Mouse (Mus musculus) MEL (cell line): Measurements from ENCODE around the gene Taar8b. TPM values are rescaled to one million over a fixed set of nuclear protein-coding genes. Genes with fewer than 3 reads are reported as not detected.

Source experiments
- DNase-seq: peaks from one replicate; pipeline ENCODE4 v3.0.0; 2011; ENCODE audit warnings: low read depth, low spot score
- H3K27ac ChIP-seq: 2 replicates; pipeline ENCODE4 v1.5.1; 2012; ENCODE audit warnings: low read depth, mild to moderate bottlenecking, control low read depth, low read length, moderate library complexity; ENCODE audit not compliant: control insufficient read depth
- H3K27me3 ChIP-seq, 2 experiments: fragments of 150-350 bp in 1 of 2; sonication (generic) in 1 of 2; 2 replicates each; pipeline ENCODE4 v1.6.1; 2012; ENCODE audit warnings: low read length in 2 of 2, mild to moderate bottlenecking in 2 of 2, improper control_type of control experiment in 1 of 2, moderate library complexity in 1 of 2; ENCODE audit not compliant: insufficient read depth in 2 of 2, control insufficient read depth in 1 of 2
- H3K36me3 ChIP-seq, 2 experiments: 2 replicates each; pipeline ENCODE4 v1.6.1; 2012 to 2014; ENCODE audit warnings: low read length in 2 of 2, improper control_type of control experiment in 1 of 2, inconsistent platforms in 1 of 2, mild to moderate bottlenecking in 1 of 2; ENCODE audit not compliant: insufficient read depth in 2 of 2, control insufficient read depth in 1 of 2
- H3K4me1 ChIP-seq, 2 experiments: fragments of 150-350 bp in 1 of 2; sonication (generic) in 1 of 2; 2 replicates each; pipeline ENCODE4 v1.6.1; 2012; ENCODE audit warnings: low read length in 2 of 2, improper control_type of control experiment in 1 of 2, mild to moderate bottlenecking in 1 of 2; ENCODE audit not compliant: insufficient read depth in 2 of 2, control insufficient read depth in 1 of 2
- H3K4me3 ChIP-seq, 2 experiments: fragments of 150-350 bp in 1 of 2; sonication (generic) in 1 of 2; 2 replicates each; pipeline ENCODE4 v1.5.1; 2012; ENCODE audit warnings: low read depth in 2 of 2, low read length in 2 of 2, mild to moderate bottlenecking in 2 of 2, moderate library complexity in 2 of 2, control low read depth in 1 of 2, improper control_type of control experiment in 1 of 2; ENCODE audit not compliant: control insufficient read depth in 1 of 2, insufficient read depth in 1 of 2
- H3K79me2 ChIP-seq: 2 replicates; pipeline ENCODE4 v1.6.1; 2012; ENCODE audit warnings: mild to moderate bottlenecking, low read length, moderate library complexity; ENCODE audit not compliant: control insufficient read depth, poor library complexity, insufficient read depth
- H3K9ac ChIP-seq: 2 replicates; pipeline ENCODE4 v1.6.1; 2012; ENCODE audit warnings: low read depth, mild to moderate bottlenecking, control low read depth, low read length, moderate library complexity; ENCODE audit not compliant: control insufficient read depth, poor library complexity, severe bottlenecking
- H3K9me3 ChIP-seq: fragments of 150-350 bp; sonication (generic); replicated peaks from 2 replicates; pipeline ENCODE4 v1.6.1; 2012; ENCODE audit warnings: mild to moderate bottlenecking, low read length, improper control_type of control experiment, moderate library complexity; ENCODE audit not compliant: insufficient read depth
- CHD1 ChIP-seq: IDR thresholded peaks from 2 replicates; pipeline ENCODE4 v1.6.1; 2012; ENCODE audit warnings: low read depth, mild to moderate bottlenecking, inconsistent platforms, low read length, improper control_type of control experiment
- CHD2 ChIP-seq: IDR thresholded peaks from 2 replicates; pipeline ENCODE4 v1.6.1; 2011; ENCODE audit warnings: low read length, improper control_type of control experiment
- CTCF ChIP-seq, 3 experiments: IDR thresholded peaks in 2 of 3; conservative IDR thresholded peaks in 1 of 3; 2 replicates each; pipeline ENCODE4 v1.5.1; 2011 to 2012; ENCODE audit warnings: low read length in 3 of 3, low read depth in 2 of 3, mild to moderate bottlenecking in 2 of 3, improper control_type of control experiment in 1 of 3, inconsistent platforms in 1 of 3, mixed read lengths in 1 of 3, moderate library complexity in 1 of 3; ENCODE audit not compliant: control insufficient read depth in 1 of 3, insufficient read depth in 1 of 3, poor library complexity in 1 of 3, severe bottlenecking in 1 of 3
- E2F4 ChIP-seq: IDR thresholded peaks from 2 replicates; pipeline ENCODE4 v1.6.1; 2011; ENCODE audit warnings: low read depth, low read length, improper control_type of control experiment, borderline replicate concordance
- ELF1 ChIP-seq: IDR thresholded peaks from 2 replicates; pipeline ENCODE4 v1.6.1; 2014; ENCODE audit warnings: low read depth, mild to moderate bottlenecking, inconsistent platforms, low read length, improper control_type of control experiment, moderate library complexity
- EP300 ChIP-seq, 2 experiments: IDR thresholded peaks; 2 replicates each; pipeline ENCODE4 v1.6.1; 2011; ENCODE audit warnings: improper control_type of control experiment in 2 of 2, low read length in 2 of 2, low read depth in 1 of 2, mild to moderate bottlenecking in 1 of 2
- ETS1 ChIP-seq: IDR thresholded peaks from 2 replicates; pipeline ENCODE4 v1.6.1; 2012; ENCODE audit warnings: low read depth, mild to moderate bottlenecking, inconsistent platforms, low read length, improper control_type of control experiment, moderate library complexity
- GABPA ChIP-seq: IDR thresholded peaks from 2 replicates; pipeline ENCODE4 v1.6.1; 2012; ENCODE audit warnings: low read depth, mild to moderate bottlenecking, inconsistent platforms, low read length, improper control_type of control experiment, moderate library complexity
- GATA1 ChIP-seq: IDR thresholded peaks from 2 replicates; pipeline ENCODE4 v1.6.1; 2011; ENCODE audit warnings: low read depth, low read length, improper control_type of control experiment
- HCFC1 ChIP-seq: IDR thresholded peaks from 2 replicates; pipeline ENCODE4 v1.6.1; 2012; ENCODE audit warnings: low read depth, mild to moderate bottlenecking, inconsistent platforms, low read length, improper control_type of control experiment, moderate library complexity
- JUND ChIP-seq: IDR thresholded peaks from 2 replicates; pipeline ENCODE4 v1.6.1; 2011; ENCODE audit warnings: low read depth, mild to moderate bottlenecking, improper control_type of control experiment, low read length
- KAT2A ChIP-seq: conservative IDR thresholded peaks from 2 replicates; pipeline ENCODE4 v1.6.1; 2012; ENCODE audit warnings: low read depth, low read length, improper control_type of control experiment, inconsistent platforms
- MAX ChIP-seq: IDR thresholded peaks from 2 replicates; pipeline ENCODE4 v1.6.1; 2011; ENCODE audit warnings: low read length, improper control_type of control experiment
- MAZ ChIP-seq: IDR thresholded peaks from 2 replicates; pipeline ENCODE4 v1.6.1; 2012; ENCODE audit warnings: low read depth, mild to moderate bottlenecking, inconsistent platforms, low read length, improper control_type of control experiment
- MEF2A ChIP-seq: IDR thresholded peaks from 2 replicates; pipeline ENCODE4 v1.6.1; 2014; ENCODE audit warnings: low read depth, mild to moderate bottlenecking, inconsistent platforms, low read length, improper control_type of control experiment; ENCODE audit not compliant: poor library complexity, insufficient replicate concordance, severe bottlenecking; ENCODE audit errors: extremely low read depth
- MXI1 ChIP-seq: IDR thresholded peaks from 2 replicates; pipeline ENCODE4 v1.6.1; 2011; ENCODE audit warnings: mild to moderate bottlenecking, low read depth, low read length, improper control_type of control experiment
- MYB ChIP-seq: IDR thresholded peaks from 2 replicates; pipeline ENCODE4 v1.6.1; 2011; ENCODE audit warnings: mild to moderate bottlenecking, low read depth, low read length, improper control_type of control experiment
- MYC ChIP-seq: IDR thresholded peaks from 2 replicates; pipeline ENCODE4 v1.6.1; 2011; ENCODE audit warnings: low read depth, mild to moderate bottlenecking, low read length, improper control_type of control experiment, moderate library complexity
- NELFE ChIP-seq: IDR thresholded peaks from 2 replicates; pipeline ENCODE4 v1.6.1; 2011; ENCODE audit warnings: low read depth, low read length, improper control_type of control experiment
- NRF1 ChIP-seq: IDR thresholded peaks from 2 replicates; pipeline ENCODE4 v1.6.1; 2014; ENCODE audit warnings: low read depth, mild to moderate bottlenecking, inconsistent platforms, low read length, improper control_type of control experiment, moderate library complexity; ENCODE audit not compliant: poor library complexity, insufficient read depth, severe bottlenecking
- POLR2A ChIP-seq, 2 experiments: IDR thresholded peaks; 2 replicates each; pipeline ENCODE4 v1.6.1; 2011 to 2012; ENCODE audit warnings: low read length in 2 of 2, mild to moderate bottlenecking in 2 of 2, control low read depth in 1 of 2, improper control_type of control experiment in 1 of 2, low read depth in 1 of 2, moderate library complexity in 1 of 2; ENCODE audit not compliant: control insufficient read depth in 1 of 2, insufficient read depth in 1 of 2, poor library complexity in 1 of 2
- POLR2AphosphoS2 ChIP-seq: IDR thresholded peaks from 2 replicates; pipeline ENCODE4 v1.6.1; 2011; ENCODE audit warnings: low read length, improper control_type of control experiment
- POLR2AphosphoS5 ChIP-seq: IDR thresholded peaks from 2 replicates; pipeline ENCODE4 v1.6.1; 2012; ENCODE audit warnings: low read depth, borderline replicate concordance, mild to moderate bottlenecking, inconsistent platforms, low read length, moderate library complexity, mixed read lengths
- RAD21 ChIP-seq: IDR thresholded peaks from 2 replicates; pipeline ENCODE4 v1.6.1; 2011; ENCODE audit warnings: mild to moderate bottlenecking, low read depth, low read length, improper control_type of control experiment
- RCOR1 ChIP-seq: IDR thresholded peaks from 2 replicates; pipeline ENCODE4 v1.6.1; 2012; ENCODE audit warnings: low read depth, mild to moderate bottlenecking, inconsistent platforms, low read length, improper control_type of control experiment
- SIN3A ChIP-seq: IDR thresholded peaks from 2 replicates; pipeline ENCODE4 v1.6.1; 2012; ENCODE audit warnings: low read length, improper control_type of control experiment, inconsistent platforms
- SMC3 ChIP-seq: IDR thresholded peaks from 2 replicates; pipeline ENCODE4 v1.6.1; 2011; ENCODE audit warnings: low read depth, low read length, improper control_type of control experiment
- TAL1 ChIP-seq: IDR thresholded peaks from 2 replicates; pipeline ENCODE4 v1.6.1; 2012; ENCODE audit warnings: mild to moderate bottlenecking, inconsistent platforms, low read length, moderate library complexity, mixed read lengths
- TBP ChIP-seq: IDR thresholded peaks from 2 replicates; pipeline ENCODE4 v1.8.0; 2011; ENCODE audit warnings: low read depth, low read length, improper control_type of control experiment
- TCF12 ChIP-seq: IDR thresholded peaks from 2 replicates; pipeline ENCODE4 v1.6.1; 2014; ENCODE audit warnings: low read depth, mild to moderate bottlenecking, inconsistent platforms, low read length, improper control_type of control experiment, moderate library complexity
- UBTF ChIP-seq: IDR thresholded peaks from 2 replicates; pipeline ENCODE4 v1.6.1; 2012; ENCODE audit warnings: low read depth, mild to moderate bottlenecking, inconsistent platforms, low read length, improper control_type of control experiment, moderate library complexity, borderline replicate concordance; ENCODE audit not compliant: insufficient read depth
- USF1 ChIP-seq: IDR thresholded peaks from 2 replicates; pipeline ENCODE4 v1.6.1; 2014; ENCODE audit warnings: low read depth, mild to moderate bottlenecking, inconsistent platforms, low read length, improper control_type of control experiment, moderate library complexity
- USF2 ChIP-seq, 2 experiments: IDR thresholded peaks; 2 replicates each; pipeline ENCODE4 v1.6.1; 2011 to 2012; ENCODE audit warnings: improper control_type of control experiment in 2 of 2, low read length in 2 of 2, borderline replicate concordance in 1 of 2, inconsistent platforms in 1 of 2, low read depth in 1 of 2, mild to moderate bottlenecking in 1 of 2; ENCODE audit not compliant: insufficient read depth in 1 of 2
- ZC3H11A ChIP-seq: IDR thresholded peaks from 2 replicates; pipeline ENCODE4 v1.6.1; 2012; ENCODE audit warnings: low read depth, mild to moderate bottlenecking, inconsistent platforms, low read length, improper control_type of control experiment
- ZKSCAN1 ChIP-seq: IDR thresholded peaks from 2 replicates; pipeline ENCODE4 v1.6.1; 2012; ENCODE audit warnings: low read depth, mild to moderate bottlenecking, inconsistent platforms, low read length, improper control_type of control experiment, moderate library complexity
- ZMIZ1 ChIP-seq: IDR thresholded peaks from 2 replicates; pipeline ENCODE4 v1.6.1; 2012; ENCODE audit warnings: low read depth, mild to moderate bottlenecking, inconsistent platforms, low read length, improper control_type of control experiment, moderate library complexity
- ZNF384 ChIP-seq: IDR thresholded peaks from 2 replicates; pipeline ENCODE4 v1.6.1; 2012; ENCODE audit warnings: low read depth, mild to moderate bottlenecking, inconsistent platforms, low read length, improper control_type of control experiment
- polyA plus RNA-seq, 2 experiments: library from polyadenylated mRNA; stranded (reverse) in 1 of 2; unstranded in 1 of 2; fragments of >175 nt in 1 of 2; fragments of >200 nt in 1 of 2; gene quantifications; 2 replicates each; pipeline versions ENCODE4 v1.2.1 to v1.2.4; 2012; ENCODE audit warnings: low replicate concordance in 2 of 2, low read depth in 1 of 2; ENCODE audit not compliant: insufficient read length in 2 of 2, insufficient read depth in 1 of 2, missing spikeins in 1 of 2
- total RNA-seq: library from RNA; depleted of rRNA; stranded (reverse); fragments of 300-350 nt; gene quantifications from 2 replicates; pipeline ENCODE4 v1.2.3, GENCODE M21; 2012

The Taar8b gene
- total and polyA plus RNA-seq, 3 experiments = not detected

GRCm38 (mm10) chr10:24133132-24133531, 41.0 kb upstream of the Taar8b start:
- Histone ChIP-seq H3K9ac (peak overlapping the region; percentile 62), H3K79me2 (no peaks in the 10 kb centered on the region)
- peak; percentile 91 for DNase-seq
- TF ChIP-seq POLR2A (IDR thresholded peaks at IDR 0.05; ENCODE audit: control insufficient read depth in 1 of 2, insufficient read depth in 1 of 2, low read depth in 1 of 2, low read length in 2 of 2, poor library complexity in 1 of 2) = peak; percentile 24 to 58; a peak in 2 of 4 replicates
- TF ChIP-seq ETS1 = peak; percentile 78
- TF ChIP-seq EP300 (IDR thresholded peaks at IDR 0.05; ENCODE audit: low read depth in 1 of 2, low read length in 2 of 2) = peak in 1 of 2 experiments; percentile 59; a peak in 2 of 4 replicates
- TF ChIP-seq UBTF = no peak
- no peak for TF ChIP-seq GATA1
- no peak for TF ChIP-seq POLR2AphosphoS5
- no peak for TF ChIP-seq MAX
- TF ChIP-seq NRF1 = no peak
- TF ChIP-seq SIN3A = peak; percentile 47; the same call in 1 of the 2 replicates
- no peak for TF ChIP-seq KAT2A
- TF ChIP-seq E2F4 = no peak
- TF ChIP-seq TCF12 = peak; percentile 36; the same call in 1 of the 2 replicates
- no peak for TF ChIP-seq ZNF384
- no peak for TF ChIP-seq MYB
- no peak for TF ChIP-seq CTCF (IDR thresholded peaks at IDR 0.05 in 2 of 3, conservative IDR thresholded peaks at IDR 0.05 in 1 of 3; ENCODE audit: control insufficient read depth in 1 of 3, insufficient read depth in 1 of 3, low read depth in 2 of 3, low read length in 3 of 3, poor library complexity in 1 of 3, severe bottlenecking in 1 of 3)
- TF ChIP-seq USF2 (IDR thresholded peaks at IDR 0.05; ENCODE audit: borderline replicate concordance in 1 of 2, insufficient read depth in 1 of 2, low read depth in 1 of 2, low read length in 2 of 2) = no peak
- TF ChIP-seq JUND = no peak
- TF ChIP-seq POLR2AphosphoS2 = no peak
- TF ChIP-seq HCFC1 = peak; percentile 67; the same call in 1 of the 2 replicates
- TF ChIP-seq TAL1 = no peak
- TF ChIP-seq ZKSCAN1 = no peak
- no peak for TF ChIP-seq RCOR1
- peak; percentile 52; the same call in 1 of the 2 replicates for TF ChIP-seq TBP
- TF ChIP-seq SMC3 = no peak
- peak; percentile 91 for TF ChIP-seq MAZ
- peak; percentile 45 for TF ChIP-seq NELFE
- peak; percentile 82 for TF ChIP-seq ELF1
- no peak for TF ChIP-seq RAD21
- TF ChIP-seq USF1 = no peak
- no peak for TF ChIP-seq CHD1
- TF ChIP-seq GABPA = no peak
- TF ChIP-seq MYC = 0 out of 2 replicates have a peak, but pooled peaks have one; percentile 26
- no peak for TF ChIP-seq ZMIZ1
- TF ChIP-seq CHD2 = no peak
- peak; percentile 92 for TF ChIP-seq MXI1
- no peak for TF ChIP-seq MEF2A
- TF ChIP-seq ZC3H11A = no peak
- TF ChIP-seq, all 39 proteins: peak for 12
- H3K4me3 ChIP-seq = 0 out of 4 replicates have a peak overlapping the region, but pooled peaks of 1 of the 2 experiments have one; percentile 2
- H3K27ac ChIP-seq = peak overlapping the region; percentile 95
- peaks cover 6 to 15% of the 10 kb centered on the region in 2 experiments for H3K4me1 ChIP-seq
- no peaks in the 10 kb centered on the region for H3K27me3 ChIP-seq
- H3K36me3 ChIP-seq = peaks cover 0 to 23% of the 10 kb centered on the region in 2 experiments; a peak in 2 of 4 replicates
- H3K9me3 ChIP-seq = no peaks in the 10 kb centered on the region
